Mouse (Mus musculus): ENCODE results near the gene Ube3b. TPM values are rescaled to one million over a fixed set of nuclear protein-coding genes. Genes with fewer than 3 reads are reported as not detected.

Gene Ube3b
- total RNA-seq, 2 experiments from 2014 or later = 18.5 to 26.6 TPM

DNA sequence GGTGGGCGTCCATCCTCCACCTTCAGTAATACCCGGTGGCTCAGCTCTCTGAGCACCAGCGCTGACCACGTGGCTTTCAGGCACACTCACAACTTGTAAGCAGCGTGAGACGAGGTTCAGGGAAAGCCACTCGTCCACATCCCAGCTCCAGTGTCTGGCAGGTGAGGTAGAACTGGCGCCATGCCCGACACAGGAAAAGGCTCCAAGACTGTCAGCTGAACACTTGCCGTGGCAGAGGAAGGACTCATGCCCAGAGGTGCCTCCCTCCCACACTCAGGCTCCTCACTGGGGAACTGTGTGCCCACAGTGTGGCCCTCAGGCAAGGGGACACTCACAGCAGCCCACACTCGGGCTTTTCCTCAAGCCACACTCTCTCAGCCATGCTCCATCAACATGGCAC lies 7.2 kb upstream of the Ube3b start:
- ATAC-seq (replicated peaks; ENCODE audit: poor library complexity) = no peak

DNA sequence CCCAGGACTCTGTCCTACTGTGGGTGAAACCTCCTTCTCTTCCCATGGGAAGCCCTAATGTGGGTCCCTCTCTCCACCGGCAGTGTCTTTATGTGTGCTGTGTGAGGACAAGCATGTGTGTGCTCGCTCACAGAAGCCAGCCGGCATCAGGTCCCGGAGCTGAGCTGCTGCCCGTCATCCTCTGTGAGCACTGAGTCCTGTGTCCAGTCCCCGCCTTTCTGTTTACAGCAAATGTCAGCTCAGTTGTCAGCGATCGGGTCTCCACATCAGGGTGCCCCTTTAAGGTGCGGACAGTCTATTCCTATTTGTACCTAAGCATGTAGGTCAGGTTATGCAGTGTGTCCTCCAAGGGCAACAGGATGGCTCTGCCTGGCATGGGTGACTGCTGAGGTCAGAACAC lies 6.8 kb upstream of the Ube3b start:
- no peak for ATAC-seq (replicated peaks; ENCODE audit: poor library complexity)

DNA sequence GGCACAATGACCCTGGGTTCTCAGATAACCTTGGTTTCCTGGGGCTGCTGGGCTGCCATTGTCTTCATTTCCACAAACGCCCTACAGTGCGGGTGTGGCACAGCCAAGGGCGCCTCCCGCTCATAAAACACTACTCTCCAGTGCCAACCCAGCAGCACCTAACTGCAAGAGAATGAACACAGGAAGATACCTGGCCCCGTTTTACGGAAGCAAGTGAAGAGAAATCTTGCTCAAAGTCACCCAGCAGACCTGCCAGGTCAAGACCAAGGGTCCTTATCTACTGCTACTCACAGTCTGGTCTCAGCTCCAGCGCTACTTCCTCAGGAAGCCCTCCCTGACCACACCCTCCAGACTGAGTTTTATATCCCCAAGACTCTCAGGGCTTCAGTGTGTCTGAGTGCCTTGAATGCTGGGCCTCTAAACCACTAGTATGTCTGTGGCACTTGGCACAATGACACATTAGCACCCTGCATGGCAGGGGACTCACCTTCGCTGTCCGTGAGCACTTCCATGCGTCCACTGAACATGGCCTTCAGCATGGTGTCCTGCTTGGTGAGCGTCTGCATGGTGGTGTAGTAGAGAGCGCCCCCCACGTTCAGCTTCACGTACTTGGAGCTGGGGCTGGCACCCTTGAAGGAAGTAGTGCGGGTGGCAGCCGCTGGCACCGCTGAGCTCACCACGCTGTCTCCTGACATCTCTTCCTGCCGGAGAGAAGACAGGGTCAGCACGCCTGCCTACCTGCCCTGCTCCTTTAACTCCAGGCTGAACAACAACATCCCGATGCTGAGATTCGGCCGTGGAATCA lies 5.8 kb upstream of the Ube3b start:
- peak; percentile 50 for ATAC-seq (replicated peaks; ENCODE audit: poor library complexity)

DNA sequence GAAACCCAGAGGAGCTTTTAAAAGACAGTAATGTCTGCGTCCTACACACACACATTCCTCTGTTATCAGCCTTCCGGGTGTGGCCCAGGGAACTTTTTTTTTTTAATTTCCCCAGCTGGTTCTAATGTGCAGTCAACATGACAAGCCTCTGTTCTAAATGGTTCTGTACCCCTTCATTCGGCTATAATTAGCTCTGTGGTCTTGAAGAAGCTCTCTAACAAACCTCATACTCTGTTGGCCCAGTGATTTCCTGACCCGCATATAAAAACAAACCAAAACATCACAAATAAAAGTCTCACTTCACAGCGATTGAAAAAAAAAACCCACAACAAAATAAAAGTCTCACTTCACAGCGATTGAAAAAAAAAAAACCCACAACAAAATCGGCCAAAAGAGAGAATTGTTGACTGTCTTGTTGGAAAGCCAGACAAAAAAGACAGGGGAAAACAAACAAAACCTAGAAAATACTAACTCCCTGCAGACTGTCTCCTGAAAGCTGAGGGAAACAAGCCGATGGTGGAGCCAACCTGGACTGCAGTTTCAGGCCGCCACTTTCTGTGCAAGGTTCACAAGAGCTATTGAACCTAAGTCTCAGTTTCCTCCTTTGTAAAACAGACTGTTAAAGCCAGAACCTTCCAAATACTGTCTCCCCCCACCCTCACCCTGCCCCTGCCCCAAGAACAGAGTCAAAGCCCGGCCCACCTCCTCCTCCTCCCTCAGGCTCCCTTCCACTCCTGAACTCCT lies 2.1 kb upstream of the Ube3b start:
- ATAC-seq (replicated peaks; ENCODE audit: poor library complexity) = no peak

DNA sequence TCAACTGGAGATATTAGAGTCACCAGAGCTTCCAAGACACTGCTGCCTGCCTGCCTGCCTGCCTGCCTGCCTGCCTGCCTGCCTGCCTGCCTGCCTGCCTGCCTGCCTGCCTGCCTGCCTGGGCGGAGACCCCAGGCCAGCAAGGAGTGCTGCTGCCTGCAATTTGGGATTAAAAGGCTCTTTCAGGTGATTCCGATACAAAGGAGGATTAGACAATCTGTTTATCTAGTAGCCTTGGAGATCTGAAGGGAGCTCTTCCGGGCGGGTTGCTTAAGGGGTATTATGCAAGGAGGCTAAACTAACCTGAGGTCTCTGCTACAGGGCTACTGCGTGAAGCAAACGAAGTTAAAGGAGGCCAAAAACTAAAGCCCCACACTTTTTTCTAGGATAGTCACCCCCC lies 1.5 kb upstream of the Ube3b start:
- ATAC-seq (replicated peaks; ENCODE audit: poor library complexity) = peak; percentile 26; the same call in 1 of the 2 replicates

DNA sequence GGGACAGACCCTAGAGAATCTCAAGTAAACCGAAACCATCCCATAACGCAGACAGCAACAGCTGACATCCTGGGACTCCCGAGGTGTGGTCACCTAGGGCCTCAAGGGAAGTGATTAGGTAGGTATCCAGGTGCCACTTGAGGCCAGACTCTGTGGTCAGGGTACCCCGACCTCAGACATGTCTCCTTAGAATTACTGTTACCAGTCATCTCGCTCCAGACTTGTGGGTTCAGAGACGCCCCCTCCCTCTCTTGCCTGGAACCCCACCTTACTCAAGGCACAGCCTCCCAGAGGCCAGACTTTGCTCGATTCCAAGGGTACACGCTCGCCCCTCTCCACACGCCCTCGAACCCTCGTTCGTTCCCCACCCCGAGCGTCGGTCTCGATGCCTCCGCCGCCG lies 644 bp upstream of the Ube3b start:
- ATAC-seq (replicated peaks; ENCODE audit: poor library complexity) = no peak

DNA sequence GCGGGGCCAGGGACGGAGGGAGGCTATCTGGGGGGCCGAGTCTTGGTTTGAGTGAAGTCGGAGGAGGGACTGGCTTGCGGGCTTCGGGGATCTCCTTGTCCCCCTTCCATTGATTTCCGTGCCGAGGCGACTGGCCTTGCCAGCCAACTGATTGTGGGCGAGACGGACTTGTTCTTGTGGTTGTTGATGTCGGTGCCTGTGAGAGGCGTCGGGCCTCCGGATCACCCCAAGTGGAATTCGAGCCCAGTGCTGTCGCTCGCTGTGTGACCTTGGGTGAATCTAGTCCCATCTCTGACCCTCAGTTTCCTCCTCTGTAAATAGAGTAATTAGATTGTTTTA lies 575 bp downstream of the Ube3b start:
- no peak for ATAC-seq (replicated peaks; ENCODE audit: poor library complexity)

DNA sequence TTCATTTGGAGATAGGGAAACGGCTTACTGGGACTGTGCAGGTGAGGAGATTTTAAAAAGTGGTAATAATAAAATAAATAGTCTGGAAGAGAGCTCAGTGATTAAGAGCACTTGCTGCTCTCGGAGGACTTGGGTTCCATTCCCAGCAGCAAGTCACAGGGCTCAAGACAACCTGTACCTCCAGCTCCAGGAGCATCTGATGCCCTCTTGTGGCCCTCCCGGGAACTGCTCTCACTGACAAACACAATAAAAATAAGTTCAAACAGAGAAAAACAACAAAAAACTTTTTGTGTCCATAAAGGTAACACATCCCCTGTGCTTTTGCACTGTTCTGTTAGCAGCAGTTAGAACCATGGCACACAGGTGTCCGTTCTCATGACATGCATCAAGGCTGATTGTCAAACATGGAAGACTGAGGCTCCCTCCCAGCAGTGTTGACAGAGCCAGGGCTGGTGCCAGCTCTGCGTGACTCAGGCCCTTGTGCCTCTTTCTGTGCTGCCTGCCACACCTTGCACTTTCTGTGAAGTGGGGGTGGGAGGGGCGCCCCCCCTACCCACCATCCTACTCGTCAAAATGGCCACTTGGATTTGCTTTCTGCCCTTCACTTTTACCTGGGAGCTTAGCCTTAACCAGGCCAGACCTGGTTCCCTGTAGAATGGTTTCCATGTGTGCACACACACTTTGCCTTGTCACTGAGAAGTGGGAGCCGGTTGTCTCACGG lies 2.9 kb downstream of the Ube3b start:
- 0 out of 2 replicates have a peak, but pooled peaks have one; percentile 21 for ATAC-seq (replicated peaks; ENCODE audit: poor library complexity)

DNA sequence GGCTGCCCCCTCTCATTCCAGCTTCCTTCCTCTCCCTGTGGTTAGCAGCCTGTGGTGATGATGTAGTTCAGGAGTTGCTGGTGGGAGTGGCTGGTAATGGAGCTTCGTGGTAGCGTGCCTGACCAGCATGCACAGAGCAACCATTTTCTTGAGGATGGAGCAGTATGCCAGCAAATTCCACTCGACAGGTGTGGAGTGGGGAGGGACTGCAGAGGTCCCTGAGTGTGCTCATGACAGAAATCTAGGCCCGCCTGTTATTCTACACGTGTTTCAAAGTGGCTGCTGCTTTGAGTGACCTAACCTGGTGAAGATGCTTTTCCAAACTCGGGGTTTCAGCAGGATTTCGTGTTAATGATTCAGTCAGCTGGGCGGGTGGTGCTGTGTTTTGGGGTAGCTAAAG lies 4.0 kb downstream of the Ube3b start:
- no peak for ATAC-seq (replicated peaks; ENCODE audit: poor library complexity)

DNA sequence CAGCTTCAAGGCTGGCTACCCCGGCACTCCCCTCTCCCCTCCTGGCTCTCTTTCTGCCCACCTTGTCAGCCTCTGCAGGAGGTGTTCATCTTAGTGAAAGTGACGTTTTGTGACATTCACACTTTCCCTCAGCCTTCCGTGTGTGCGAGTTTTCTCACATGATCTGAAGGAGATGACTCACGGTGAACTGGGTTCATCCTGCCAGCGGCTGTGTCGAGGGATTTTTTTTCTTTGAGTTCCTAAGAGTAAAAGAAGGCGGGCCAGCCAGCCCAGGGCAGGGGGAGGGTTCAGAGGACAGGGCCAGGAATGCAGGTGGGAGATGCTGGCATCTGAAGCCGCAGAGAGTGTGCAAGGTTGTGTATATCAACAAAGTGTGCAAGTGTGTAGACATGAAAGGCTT lies 12.8 kb downstream of the Ube3b start:
- ATAC-seq (replicated peaks; ENCODE audit: poor library complexity) = no peak

DNA sequence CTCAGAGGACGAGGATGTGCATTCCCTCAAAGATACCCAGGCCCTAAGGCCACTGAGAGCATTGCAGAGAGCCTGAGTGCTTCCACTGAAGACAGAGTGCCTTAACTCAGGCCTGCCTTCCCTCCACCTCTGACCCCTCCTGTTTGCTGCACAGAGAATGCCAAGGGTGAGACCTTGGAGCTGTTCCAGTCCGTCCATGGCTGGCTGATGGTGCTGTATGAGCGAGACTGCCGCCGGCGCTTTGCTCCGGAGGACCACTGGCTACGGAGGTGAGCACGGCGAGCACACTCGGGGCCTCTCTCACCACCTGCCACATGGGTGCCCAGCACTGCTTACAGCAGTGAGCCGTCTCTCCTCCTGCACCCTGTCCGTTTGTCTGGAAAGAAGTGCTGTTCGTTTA lies 26.2 kb downstream of the Ube3b start:
- no peak for ATAC-seq (replicated peaks; ENCODE audit: poor library complexity)

DNA sequence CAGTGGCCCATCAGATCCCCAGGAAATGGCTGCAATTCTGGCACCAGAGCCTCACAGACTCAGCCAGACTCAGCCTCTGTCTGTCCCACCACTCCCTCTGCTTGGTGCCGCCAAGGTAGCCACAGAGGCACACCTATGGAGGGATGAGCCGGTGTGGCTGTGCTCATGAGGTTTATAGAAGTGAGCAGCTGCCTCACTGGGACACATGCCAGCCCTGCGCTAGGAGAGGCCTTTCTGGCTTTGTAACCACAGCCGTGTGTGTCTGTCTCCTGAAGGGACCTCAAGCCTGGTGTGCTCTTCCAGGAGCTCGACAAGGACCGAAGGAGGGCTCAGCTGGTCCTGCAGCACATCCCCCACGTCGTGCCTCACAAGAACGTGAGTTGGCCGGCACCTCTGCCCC lies 26.9 kb downstream of the Ube3b start:
- no peak for ATAC-seq (replicated peaks; ENCODE audit: poor library complexity)

DNA sequence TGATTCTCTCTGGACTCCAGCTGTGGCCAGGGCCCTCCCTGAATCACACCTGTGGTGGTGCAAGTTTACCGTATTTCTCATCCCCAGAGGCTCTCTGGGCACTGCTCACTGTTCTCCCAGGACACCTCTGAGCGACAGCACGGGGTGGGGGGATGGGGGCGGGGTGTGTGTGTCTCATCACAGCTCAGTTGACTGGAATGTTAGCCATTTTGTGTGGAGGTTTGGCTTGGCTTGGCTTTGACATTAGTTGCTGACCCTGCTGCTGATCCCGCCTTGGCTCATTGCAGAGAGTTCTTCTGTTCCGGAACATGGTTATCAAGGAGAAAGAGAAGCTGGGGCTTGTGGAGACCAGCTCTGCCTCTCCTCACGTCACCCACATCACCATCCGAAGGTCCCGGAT lies 27.4 kb downstream of the Ube3b start:
- ATAC-seq (replicated peaks; ENCODE audit: poor library complexity) = no peak

DNA sequence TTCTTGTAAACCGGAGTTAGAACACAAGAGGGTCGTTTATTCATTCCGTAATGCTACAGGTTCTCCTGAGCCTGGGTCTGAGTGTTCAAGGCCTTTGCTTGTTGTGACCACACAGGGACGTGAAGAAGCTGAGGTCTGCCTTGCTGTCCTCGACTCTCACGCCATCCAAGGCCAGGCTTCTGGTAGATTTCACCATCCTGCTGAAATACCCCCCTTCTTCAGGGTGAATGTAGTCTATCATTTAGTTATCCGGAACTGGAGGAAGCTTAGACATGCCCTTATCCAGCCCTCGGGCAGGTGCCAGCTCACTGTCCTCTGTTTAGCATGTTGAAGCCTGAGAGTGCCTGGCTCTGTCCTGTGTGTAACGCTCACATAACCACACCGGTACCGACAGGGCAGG lies 28.4 kb downstream of the Ube3b start:
- no peak for ATAC-seq (replicated peaks; ENCODE audit: poor library complexity)

DNA sequence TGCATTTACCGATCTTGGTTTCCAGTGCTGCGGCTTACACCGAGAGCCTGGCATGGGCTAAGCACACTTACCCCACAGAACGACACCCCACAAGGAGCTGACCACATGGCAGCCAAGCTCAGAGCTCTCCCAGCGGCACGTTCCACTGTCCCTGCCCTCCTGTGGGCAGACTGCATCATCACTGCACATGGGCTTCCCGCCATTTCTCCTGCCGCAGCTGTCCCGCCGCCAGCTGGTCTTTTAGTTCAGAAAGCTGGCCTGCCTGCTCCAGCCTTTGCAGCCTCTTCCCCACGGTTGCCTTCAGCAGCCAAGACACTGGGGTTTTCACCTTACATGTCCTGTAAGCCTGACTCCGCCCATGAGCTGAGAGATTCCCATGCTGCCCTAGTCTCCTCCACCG lies 30.0 kb downstream of the Ube3b start:
- no peak for ATAC-seq (replicated peaks; ENCODE audit: poor library complexity)

DNA sequence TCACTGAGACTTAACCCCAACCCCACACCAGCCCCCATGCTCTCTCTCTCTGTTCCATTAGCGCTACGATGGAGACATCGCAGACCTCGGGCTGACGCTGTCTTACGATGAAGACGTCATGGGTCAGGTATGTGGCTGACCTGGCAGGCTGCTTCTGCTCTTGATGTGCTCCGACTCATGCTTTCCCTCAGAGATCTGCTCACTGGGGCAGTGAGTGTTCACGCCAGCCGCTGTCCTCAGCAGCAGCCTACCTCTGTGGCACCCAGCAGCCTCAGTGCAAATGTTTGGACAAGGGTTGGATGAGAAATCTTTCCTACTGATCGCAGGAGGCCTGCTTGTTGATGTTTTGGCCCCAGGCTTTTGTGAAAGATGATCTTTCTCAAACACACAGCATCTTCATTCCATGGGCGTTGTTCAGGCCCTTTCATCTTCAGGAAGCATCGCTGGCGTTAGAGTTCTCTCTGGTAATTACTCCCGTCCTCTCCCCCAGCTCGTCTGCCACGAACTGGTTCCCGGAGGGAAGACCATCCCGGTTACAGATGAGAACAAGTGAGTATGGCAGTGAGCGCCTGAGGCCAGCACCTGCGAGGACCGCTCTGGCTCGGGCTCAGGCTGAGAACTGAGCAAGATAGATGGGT lies 32.1 kb downstream of the Ube3b start:
- no peak for ATAC-seq (replicated peaks; ENCODE audit: poor library complexity)

DNA sequence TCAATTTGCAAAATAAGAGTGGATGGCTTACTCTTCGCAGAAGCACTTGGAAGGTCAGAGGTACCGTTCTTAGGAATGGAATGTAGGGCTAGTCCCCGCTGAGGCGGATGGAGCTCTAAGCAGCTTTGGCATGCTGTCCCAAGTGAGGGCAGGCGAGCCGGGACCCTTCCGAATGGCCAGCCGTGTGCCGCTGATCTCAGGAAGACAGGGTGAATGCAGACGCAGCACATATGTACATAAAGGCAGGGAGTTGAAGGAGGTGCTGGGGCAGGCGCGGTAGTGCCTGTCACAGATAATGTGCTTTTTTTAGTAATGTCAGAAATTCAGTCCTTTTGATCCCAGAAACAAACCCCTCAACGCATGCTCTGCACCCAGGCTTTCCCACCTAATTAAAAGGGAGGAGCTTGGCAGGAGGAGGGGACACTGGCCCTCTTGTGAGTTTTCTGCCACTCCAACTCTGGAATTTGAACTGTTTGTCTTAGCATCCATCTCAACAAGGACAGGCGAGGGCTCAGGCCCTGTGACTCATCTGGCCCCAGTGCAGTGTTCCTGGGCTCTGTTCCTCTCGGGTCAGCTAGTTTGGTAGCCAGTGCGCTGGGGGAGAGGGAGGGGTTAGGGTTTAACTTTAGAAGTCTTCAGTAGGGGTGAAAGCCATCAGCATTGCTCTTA lies 32.8 kb downstream of the Ube3b start:
- no peak for ATAC-seq (replicated peaks; ENCODE audit: poor library complexity)

DNA sequence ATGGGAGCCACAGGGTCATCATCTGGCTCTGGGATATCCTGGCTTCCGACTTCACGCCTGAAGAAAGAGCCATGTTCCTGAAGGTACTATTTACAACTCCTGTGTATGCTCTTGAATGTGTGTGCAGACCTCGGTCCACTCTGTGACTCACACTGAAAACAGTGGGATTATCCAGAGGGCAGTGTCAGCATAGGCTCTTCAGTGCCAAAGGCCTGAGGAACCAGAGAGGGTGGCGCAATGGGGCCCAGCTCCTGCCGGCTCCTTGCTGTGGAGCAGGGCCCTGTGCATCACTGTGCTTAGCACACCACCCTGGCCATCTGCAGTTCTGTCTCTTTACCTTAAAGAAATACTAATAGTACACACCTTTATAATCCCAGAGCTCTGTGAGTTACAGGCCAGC lies 35.2 kb downstream of the Ube3b start:
- no peak for ATAC-seq (replicated peaks; ENCODE audit: poor library complexity)

DNA sequence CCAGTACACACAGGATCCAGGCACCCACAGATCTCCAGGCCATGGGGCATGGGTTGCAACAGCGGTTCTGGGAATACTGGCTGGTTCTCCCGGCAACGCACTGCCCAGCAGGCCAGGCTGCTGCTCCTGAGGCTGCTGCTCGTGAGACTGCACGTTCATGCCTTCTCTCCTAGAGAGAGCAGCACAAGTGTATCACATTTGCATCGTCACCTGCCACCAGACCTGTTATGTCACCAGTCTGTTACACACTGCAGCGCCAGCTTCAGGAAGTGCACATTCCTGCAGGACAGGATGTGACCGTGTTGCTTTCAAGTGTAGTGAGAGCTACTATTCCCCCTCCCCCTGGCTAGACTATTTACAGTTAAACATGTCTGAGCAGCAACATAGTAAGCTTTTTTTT lies 36.4 kb downstream of the Ube3b start:
- ATAC-seq (replicated peaks; ENCODE audit: poor library complexity) = no peak

DNA sequence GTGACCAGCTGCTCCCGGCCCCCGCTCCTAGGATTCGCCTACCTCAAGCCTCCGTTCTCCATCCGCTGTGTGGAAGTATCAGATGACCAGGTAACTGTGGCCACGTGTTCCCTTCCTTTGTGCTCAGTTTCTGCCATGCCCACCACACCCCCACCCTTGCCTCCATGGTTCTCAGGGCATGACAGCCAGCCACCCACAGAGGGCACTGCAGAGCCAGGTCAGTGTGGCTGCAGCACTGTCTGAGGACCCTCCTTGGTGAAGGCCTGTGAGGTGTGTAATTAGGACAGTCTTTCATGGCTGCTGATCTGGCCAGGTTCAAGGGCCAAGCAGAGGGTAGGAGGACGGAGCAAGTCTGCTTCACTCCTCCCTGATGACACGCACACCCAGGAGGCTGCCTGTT lies 38.1 kb downstream of the Ube3b start:
- ATAC-seq (replicated peaks; ENCODE audit: poor library complexity) = peak; percentile 63; the same call in 1 of the 2 replicates

All from megakaryocyte progenitor cell, adult 5-6 weeks (primary cell).